Mouse (Mus musculus): ENCODE data around the gene Skap1.

Skap1 gene

DNA sequence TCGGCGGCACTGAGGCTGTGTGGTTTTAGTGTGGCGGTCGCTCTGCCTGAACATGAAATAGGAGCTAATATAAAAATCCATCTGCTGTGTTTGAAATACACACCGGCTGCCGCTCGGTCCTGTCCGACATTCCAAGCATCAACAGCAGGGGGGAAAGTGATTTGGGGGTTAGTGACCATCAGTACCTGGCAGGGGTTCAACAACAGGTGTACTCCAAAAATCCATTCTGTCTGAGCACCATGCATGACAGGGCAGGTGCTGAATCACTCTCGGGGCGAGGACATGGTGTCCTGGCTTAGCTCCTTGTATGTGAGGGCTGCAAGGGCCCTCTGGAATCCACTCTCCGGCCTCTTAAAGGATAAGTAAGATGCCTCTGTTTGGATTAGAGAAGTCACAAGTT, 272.0 kb downstream of the Skap1 start:
- in situ Hi-C loops (cut with MboI, MseI) = loop anchor here in 1 of 2 experiments (10.0 kb wide), 1 partner anchor 1348 kb away; no protein-coding TSS in a partner anchor

- in situ Hi-C loops (cut with MboI, MseI) = loop anchor here in 1 of 2 experiments (10.0 kb wide), 1 partner anchor 1347 kb away; no protein-coding TSS in a partner anchor
Measured at GRCm38 (mm10) chr11:96737673-96738471, 273.5 kb downstream of the Skap1 start.

- in situ Hi-C loops (cut with MboI, MseI) = no loop called here
Measured at GRCm38 (mm10) chr11:96740796-96741195, 276.4 kb downstream of the Skap1 start.

- in situ Hi-C loops (cut with MboI, MseI) = no loop called here
Measured at GRCm38 (mm10) chr11:96741995-96742394, 277.6 kb downstream of the Skap1 start.

DNA sequence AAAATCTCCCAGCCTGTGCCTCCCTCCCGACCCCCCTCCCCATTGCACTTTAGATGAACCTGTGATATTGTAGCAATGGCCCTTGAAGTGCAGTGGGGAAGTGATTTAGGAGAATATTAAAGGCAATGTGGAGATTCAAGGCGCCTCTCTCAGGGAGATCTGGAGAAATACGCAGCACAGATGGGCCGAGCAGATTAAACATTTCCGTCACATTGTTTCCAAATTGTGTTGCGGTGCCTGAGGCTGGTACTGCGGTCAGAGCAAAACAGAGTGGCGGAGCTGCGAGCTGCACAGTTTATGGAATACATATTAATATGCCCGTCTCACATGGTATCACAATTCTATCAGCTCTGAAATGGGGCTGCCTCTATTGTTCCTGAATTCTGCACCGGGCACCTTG, 278.6 kb downstream of the Skap1 start:
- in situ Hi-C loops (cut with MboI, MseI) = no loop called here

GRCm38 (mm10) chr11:96743891-96744290, 279.5 kb downstream of the Skap1 start:
- in situ Hi-C loops (cut with MboI, MseI) = no loop called here

DNA sequence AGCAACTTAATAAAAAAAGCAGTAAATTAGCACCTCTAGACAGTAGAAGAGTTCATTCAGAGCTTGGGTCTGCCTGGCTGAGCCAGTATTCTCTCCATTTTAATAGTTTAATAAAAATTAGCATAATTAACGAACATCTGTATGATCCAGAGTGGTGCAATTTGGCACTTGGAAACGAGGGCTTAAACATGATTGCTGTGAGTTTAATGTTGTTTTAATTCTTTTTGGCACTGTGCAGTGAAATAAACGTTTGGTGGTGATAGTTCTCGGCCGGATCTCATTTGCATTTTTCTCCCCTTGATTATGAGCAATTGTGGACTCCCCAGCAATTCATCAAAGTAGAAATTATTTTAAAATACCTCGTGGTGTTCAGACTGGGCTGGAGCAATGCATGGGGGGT, 282.3 kb downstream of the Skap1 start:
- in situ Hi-C loops (cut with MboI, MseI) = no loop called here

- in situ Hi-C loops (cut with MboI, MseI) = no loop called here
Measured at GRCm38 (mm10) chr11:96747555-96747954, 283.2 kb downstream of the Skap1 start.

DNA sequence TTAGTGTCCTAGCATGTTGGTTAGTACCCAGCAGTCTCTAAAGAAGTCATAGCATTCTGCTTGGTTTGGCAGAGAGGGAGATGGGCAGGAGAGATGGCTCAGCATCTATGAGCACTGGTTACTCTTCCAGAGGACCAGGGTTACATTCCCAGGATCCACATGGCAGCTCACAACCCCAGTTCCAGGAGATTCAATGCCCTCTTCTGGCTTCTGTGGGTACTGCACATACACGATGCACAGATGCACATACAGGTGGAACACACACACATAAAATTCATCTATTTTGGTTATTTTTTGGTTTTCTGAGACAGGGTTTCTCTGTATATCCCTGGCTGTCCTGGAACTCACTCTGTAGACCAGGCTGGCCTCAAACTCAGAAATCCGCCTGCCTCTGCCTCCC, 290.9 kb downstream of the Skap1 start:
- in situ Hi-C loops (cut with MboI, MseI) = loop anchor here in 1 of 2 experiments (5.0 kb wide), 2 partner anchors 107 to 478 kb away; no protein-coding TSS in a partner anchor

DNA sequence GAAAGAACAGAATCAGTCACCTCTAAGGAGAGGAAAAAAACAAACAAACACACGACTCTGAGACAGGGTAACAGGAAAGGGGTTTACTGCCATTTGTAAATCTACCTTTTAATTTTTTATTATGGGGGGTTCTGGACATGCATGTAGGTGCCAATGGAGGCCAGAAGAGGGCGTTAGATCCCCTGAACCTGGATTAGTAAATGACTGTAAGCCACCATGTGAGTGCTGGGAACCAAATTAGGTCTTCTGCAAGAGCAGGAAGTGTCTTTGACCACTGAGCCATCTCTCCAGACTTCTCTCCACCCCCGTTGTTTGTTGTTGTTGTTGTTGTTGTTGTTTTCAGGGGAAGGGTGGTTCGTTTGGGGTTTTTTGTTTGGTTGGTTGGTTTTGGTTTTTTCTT, 293.0 kb downstream of the Skap1 start:
- in situ Hi-C loops (cut with MboI, MseI) = loop anchor here in 1 of 2 experiments (5.0 kb wide), 2 partner anchors 105 to 480 kb away; no protein-coding TSS in a partner anchor

DNA sequence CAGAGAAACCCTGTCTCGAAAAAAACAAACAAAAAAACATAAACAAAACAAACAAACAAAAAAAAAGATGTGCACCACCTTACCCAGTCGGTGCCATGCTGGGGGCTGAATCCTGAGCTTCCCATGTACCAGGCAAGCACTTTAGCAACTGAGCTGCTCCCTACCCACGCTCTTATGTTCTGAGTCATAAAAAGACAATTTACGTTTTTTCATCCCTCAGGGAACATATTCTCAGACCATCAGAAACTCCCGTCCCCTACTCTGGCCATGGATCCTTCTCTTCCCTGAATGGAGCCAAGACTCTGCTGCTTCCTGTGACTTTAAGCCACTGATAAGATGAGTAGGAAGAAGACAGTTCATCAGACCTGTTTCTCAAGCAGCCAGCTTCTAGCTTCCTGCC, 294.0 kb downstream of the Skap1 start:
- in situ Hi-C loops (cut with MboI, MseI) = loop anchor here in 1 of 2 experiments (5.0 kb wide), 2 partner anchors 104 to 481 kb away; no protein-coding TSS in a partner anchor

- in situ Hi-C loops (cut with MboI, MseI) = no loop called here
Measured at GRCm38 (mm10) chr11:96760042-96760441, 295.6 kb downstream of the Skap1 start.

DNA sequence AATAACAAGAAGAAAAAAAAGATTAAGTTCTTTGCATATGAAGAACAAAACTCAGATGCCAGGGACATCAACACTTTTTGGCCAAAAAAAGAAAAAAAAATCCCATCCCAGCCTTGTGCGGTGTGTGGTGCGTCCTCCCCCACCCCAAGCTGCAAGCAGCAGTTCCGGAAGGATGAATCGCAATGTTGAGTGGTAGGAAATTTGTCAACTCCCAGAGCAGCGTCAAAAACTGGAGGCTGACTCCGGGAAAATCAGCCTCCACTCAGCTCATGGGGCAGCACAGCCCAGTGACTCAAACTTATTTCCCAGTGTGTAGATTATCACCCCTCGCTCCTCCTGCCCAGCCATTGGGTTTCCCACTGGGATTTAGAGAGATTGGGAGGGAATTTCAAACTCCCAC, 297.6 kb downstream of the Skap1 start:
- in situ Hi-C loops (cut with MboI, MseI) = no loop called here

GRCm38 (mm10) chr11:96762742-96763470, 298.5 kb downstream of the Skap1 start:
- in situ Hi-C loops (cut with MboI, MseI) = no loop called here

DNA sequence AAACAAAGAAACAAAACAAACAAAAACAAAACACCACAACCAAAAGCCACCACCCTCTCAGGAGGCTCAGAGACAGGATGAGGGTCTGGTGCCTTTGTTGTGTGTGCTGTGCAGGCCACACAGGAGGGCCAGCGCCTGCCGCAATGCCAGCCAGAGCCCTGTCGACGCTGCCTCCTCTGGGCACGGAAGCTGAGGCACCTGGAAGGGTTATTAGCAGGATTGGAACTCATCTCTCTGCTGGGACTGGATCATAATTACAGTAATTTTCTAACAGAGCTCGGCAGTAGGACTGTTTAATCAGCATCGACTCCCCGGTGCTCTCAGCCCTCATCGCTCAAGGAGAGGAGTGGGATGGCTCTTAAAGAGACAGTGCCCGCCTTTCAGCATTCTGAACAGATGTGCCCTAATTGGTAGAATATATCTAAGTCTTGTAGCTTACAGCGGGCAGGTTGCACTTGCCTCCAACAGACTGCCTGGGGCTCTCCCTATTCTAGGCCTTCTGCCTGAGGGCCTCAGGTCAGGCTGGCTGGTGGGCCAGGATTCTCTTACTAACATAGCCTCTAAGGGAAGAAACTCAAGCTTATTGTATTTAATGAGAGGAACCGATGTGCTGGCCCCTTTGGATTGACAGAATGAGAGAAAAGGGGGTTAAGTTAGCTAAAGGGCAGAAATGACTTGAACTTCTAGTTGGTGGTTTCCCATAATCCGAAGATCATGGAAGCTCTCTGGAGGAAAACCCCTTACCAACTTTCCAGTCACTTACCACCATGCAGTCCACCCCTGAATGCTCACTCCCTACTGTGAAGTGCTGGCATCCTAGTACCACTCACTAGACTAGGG, 300.3 kb downstream of the Skap1 start:
- in situ Hi-C loops (cut with MboI, MseI) = no loop called here

- in situ Hi-C loops (cut with MboI, MseI) = no loop called here
Measured at GRCm38 (mm10) chr11:96765645-96766044, 301.3 kb downstream of the Skap1 start.

- in situ Hi-C loops (cut with MboI, MseI) = no loop called here
Measured at GRCm38 (mm10) chr11:96766555-96766954, 302.2 kb downstream of the Skap1 start.

DNA sequence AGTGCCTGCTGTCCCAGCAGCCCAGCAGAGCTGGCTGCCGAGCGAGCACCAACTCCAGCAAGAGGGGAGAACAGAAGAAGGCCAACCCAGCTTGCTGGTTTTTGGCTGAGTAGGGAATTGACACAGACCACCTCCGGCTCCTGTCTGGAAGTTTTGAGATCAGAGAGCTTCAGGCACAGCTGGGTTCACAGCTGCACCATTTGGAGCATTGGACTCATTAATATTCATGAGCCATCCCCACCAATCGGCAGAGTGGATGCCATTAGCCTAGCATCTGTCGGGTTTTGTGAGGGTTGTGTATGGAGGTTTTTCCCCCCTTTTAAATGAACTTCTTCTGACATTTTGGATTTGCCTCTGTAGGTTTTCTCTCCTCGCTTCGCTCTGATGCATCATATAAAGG, 302.7 kb downstream of the Skap1 start:
- in situ Hi-C loops (cut with MboI, MseI) = no loop called here

DNA sequence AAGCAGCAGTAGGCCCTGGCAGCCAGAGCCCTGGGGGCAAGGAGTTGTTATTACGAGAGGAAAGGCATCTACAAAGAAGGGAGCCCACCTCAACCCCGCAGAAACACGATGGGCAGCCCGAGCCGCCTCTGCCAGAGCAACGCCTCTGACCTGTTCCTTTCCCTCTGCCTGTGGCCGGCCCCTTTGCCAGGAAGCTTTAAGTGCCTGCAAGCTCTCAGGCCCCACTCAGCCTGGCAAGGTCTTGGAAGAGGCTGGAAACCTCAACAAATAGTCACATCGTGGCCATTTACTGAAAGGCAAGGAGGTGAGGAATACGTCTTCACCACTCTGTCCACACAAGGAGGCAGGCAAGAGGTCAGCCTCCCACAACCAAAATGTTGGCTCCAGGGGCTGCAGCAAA, 303.8 kb downstream of the Skap1 start:
- in situ Hi-C loops (cut with MboI, MseI) = no loop called here

- in situ Hi-C loops (cut with MboI, MseI) = no loop called here
Measured at GRCm38 (mm10) chr11:96771274-96771975, 307.0 kb downstream of the Skap1 start.

- in situ Hi-C loops (cut with MboI, MseI) = no loop called here
Measured at GRCm38 (mm10) chr11:96772413-96772812, 308.0 kb downstream of the Skap1 start.
